Mouse (Mus musculus): ENCODE data around the gene Fam120a.

Gene Fam120a

DNA sequence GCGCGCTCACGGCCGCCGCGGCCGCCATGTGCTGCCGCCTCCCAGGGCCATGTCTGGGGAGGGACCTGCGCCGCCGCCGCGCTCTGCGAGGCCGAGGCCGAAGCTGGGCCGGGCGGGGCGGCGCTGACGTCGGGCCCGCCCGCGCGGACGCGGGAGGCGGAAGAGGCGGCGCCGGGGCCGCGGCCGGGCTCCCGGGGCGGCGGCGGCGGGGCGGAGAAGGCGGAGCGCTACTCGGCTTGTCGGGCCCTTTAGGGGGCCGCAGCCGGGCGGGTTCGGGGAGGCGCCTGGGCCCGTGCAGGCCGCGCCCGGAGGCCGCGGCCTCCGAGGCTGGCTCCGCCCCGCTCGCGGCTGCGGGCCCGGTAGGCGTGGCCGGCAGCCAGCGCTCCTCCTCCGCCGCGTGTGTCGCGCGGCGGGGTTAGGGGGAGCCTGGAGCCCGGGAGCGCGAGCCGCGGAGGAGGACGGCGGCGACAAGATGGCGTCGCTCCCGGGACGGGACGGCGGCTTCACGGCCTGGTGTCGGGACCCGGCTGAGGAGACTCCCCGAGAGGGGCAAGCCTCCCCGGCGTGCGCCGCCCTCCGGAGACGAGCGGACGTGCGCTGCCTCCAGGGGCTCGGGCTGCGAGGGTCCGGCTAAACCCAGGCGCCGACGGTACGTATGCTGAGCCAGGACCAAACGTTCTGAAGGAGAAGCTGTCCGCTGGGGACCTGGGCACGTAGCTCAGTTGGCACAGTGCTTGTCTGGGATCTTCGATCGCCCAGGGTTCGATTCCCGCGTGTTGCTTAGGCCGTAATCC is at the start of gene Fam120a:
Fam120a (minus strand) TSS at position 62 of the 794 bp plus-strand sequence.
- peak; percentile 87 for DNase-seq (ENCODE audit: low spot score)

- no peak for DNase-seq (ENCODE audit: low spot score)
Observed at GRCm38 (mm10) chr13:49017375-49017774, 49.6 kb upstream of the Fam120a start.

- peak; percentile 42 for DNase-seq (ENCODE audit: low spot score)
Observed at GRCm38 (mm10) chr13:49016311-49016761, 48.5 kb upstream of the Fam120a start.

DNA sequence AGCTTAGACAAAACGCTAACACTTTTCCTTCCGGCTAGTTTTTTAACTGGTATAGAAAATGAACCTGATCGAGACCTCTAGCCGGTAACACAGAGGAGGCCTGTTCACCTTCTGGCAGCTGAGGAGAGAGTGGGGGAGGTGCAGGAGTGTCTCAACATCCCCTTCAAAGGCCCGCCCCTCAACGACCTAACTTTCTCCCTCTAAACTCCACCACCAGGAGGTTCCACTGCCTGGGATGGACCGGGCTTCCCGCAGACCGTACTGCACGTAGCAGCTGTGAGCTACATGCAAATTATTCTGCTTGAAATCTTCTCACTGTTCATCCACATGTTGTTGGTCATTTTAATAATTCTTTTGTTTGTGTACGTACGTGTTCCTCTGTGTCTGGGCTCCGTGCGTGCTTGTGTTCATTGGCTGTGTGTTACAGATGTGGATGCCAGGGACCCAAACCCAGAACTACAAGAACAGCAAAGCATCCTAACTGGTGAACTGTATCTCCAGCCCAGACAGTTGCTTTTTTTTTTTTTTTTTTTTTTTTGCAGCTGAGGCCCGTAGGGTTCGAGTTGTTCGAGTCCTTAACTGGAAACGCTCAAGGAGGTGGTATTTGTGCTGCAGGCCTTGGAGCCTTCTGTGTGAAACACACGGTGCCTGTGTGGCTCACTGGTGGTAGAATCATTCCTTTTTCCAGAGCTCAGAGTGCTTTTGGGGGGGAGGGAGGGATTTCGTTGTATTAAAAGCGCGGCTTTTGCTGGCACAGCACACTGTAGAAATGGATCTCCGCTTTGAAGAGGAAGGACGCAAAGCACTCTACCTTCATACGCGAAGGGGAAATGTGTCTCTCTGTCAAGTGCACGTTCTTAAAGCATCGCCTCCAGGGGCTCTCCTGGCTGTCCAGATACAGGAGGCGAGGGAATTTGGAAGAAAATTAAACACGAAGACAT is 47.8 kb upstream of the Fam120a start:
- DNase-seq (ENCODE audit: low spot score), result no peak

GRCm38 (mm10) chr13:49013206-49013794 is 45.5 kb upstream of the Fam120a start:
- DNase-seq (ENCODE audit: low spot score), result no peak

DNA sequence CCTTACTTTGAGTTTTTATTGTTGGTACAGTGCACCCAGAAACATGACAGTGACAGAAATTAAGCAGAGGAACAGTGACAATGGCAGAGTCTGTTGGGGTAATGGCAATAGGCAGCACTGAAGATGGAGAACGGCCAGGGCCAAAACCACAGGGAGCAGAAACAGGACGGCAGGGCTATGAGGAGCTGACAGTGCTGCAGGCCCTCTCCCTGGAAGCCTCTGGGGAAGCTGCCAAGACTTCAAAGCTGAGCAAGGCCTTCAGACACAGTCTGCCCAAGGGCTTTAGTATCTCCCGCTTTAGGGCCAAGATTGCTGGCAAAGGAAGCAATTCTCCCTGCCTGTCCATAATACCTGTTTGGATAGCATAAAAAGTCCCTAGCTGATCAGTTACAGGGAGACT is 33.9 kb upstream of the Fam120a start:
- DNase-seq (ENCODE audit: low spot score), result peak; percentile 62

GRCm38 (mm10) chr13:48998591-48998990 is 30.8 kb upstream of the Fam120a start:
- DNase-seq (ENCODE audit: low spot score), result no peak

DNA sequence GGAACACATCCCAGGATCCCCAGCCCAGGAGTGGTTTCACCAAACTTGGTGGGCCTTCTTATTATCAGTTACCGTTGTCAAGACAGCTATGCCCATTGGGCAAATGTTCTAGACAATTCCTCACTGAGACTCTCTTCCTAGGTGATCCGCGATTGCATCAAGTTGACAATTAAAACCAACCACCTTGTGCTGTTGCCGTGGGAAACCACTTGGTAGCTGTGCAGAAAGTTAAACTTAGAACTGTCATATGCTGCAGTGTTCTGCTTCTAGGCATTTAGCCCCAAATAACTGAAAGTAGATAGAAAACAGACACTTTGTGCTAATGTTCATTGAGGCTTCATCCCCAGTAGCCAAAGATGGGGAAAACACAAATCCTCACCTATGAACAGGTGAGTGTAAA is 28.9 kb upstream of the Fam120a start:
- DNase-seq (ENCODE audit: low spot score), result no peak

GRCm38 (mm10) chr13:48994903-48995302 is 27.1 kb upstream of the Fam120a start:
- no peak for DNase-seq (ENCODE audit: low spot score)

DNA sequence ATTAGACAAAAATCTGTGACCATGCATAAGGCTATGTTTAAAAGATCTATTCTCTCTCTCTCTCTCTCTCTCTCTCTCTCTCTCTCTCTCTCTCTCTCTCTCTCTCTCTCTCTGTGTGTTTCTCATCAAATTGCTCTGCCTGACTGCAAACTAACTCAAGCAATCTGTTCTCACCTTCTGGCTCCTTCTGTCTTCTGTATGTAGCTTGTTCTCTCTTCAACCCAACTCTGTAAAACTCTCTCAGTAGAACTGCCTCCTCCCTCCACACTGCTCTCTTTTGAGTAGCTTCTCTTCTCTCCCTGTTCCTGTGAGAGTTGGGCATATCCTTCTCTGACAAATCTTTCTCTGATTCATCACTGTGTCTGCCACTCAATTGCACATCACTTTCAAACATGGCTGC is 25.1 kb upstream of the Fam120a start:
- no peak for DNase-seq (ENCODE audit: low spot score)

DNA sequence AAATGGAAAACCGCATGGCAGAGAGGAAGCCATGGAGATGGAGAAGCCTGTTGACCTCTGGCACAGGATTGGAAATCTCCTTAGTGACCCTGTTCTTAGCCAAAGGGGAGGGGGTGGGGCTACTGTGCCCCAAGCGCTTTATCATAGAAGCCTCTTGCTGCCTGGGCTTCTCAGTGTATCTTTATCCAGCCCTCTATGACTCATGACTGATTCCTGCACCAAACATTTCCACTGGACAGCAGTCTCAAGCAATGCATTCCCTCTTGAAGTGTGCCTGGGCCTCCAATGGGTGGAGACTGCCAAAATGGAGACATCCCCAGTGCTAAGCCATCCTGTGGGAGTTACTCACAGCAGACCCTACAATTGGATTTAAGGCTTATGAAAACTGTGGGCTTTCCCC is 22.3 kb upstream of the Fam120a start:
- DNase-seq (ENCODE audit: low spot score), result no peak

- no peak for DNase-seq (ENCODE audit: low spot score)
Observed at GRCm38 (mm10) chr13:48982482-48983098, 14.8 kb upstream of the Fam120a start.

DNA sequence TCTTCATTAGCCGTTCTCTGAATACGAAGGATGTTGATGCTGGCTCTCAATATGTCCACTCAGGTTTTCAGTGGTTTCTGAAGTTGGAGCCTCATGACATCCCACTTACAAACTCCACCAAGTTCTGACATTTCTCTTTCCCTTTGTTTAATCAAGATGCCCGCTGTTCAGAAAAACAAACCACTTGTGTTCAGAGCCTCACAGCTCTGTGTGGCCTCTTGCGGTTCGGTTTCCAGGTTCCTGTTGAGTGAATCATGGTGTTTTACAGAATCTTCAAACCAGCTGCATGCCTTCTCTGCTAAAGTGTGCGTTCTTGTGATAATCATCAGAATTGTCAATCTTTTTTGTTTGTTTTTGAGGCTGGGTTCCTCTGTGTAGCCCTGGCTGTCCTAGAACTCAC is 11.3 kb upstream of the Fam120a start:
- no peak for DNase-seq (ENCODE audit: low spot score)

- no peak for DNase-seq (ENCODE audit: low spot score)
Observed at GRCm38 (mm10) chr13:48977858-48978257, 10.0 kb upstream of the Fam120a start.

- DNase-seq (ENCODE audit: low spot score), result no peak
Observed at GRCm38 (mm10) chr13:48974699-48975098, 6.9 kb upstream of the Fam120a start.

DNA sequence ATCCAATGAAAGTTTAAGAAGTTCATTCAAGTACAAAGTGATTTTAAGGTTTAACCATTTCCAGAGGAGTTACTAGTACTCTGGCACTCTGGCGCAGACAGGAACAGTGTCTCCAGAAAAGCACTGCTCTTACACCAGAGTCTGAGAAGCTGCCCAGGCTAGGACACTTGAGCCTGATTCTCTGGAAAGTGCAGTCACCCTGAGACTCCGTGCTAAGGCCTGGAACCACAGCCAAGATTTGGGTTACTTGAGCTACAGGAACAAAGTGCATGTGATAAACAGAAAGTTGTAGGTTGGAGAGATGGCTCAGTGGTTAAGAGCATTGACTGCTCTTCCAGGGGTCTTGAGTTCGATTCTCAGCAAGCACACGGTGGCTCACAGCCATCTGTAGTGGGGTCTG is 6.4 kb upstream of the Fam120a start:
- DNase-seq (ENCODE audit: low spot score), result no peak

DNA sequence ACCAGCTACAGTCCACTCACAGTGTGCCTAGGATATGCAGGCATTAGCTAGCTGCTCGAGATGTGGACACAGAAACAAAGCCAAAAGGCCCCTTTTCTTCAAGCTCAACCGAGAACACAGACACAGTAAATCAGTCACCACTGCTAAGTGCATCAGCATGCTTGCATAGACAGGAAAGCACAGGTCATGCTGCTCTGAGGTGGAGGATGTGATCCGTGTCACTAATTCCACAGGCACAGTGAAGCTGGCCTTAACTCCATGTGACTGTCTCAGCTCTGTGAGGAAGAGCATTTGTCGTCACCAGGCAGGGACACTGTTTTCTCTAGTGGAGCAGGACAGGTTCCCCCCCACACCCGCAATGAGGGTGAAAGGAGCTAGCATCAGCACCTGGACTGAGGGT is 5.4 kb upstream of the Fam120a start:
- no peak for DNase-seq (ENCODE audit: low spot score)

DNA sequence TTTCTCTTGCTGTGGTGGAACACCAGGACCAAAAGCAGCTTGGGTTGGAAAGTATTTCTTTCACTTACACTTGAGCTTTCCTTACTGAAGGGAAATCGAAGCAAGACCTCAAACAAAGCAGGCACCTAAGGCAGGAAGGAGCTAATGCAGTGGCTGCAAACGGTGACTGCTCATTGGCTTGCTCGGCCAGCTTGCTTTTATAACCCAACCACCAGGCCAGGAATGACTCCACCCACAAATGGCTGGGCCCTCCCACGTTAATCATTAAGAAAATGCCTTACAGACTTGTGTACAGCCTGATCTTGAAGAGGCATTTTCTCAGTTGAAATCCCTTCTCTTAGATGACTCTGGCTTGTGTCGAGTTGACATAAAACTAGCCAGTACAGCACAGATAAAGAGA is 3.2 kb upstream of the Fam120a start:
- no peak for DNase-seq (ENCODE audit: low spot score)

GRCm38 (mm10) chr13:48970566-48970965 is 2.7 kb upstream of the Fam120a start:
- DNase-seq (ENCODE audit: low spot score), result no peak

DNA sequence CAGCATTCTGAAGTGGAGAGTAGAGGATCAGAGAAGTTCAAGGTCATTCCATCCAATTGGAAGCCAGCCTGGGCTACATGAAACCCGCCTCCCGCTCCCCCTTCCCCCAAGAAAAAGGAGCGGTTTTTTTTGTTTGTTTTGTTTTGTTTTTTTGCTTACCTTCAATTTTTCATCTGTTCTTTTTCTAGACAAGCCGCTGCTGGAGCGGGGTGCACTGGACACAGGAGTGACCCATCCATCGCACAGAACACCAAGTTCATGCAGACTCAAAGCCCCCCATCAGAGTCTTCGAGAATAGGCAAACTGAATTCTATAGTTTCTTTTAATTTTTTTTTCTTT is 902 bp upstream of the Fam120a start:
- DNase-seq (ENCODE audit: low spot score), result no peak

- peak; percentile 59 for DNase-seq (ENCODE audit: low spot score)
Observed at GRCm38 (mm10) chr13:48966851-48967821, 681 bp downstream of the Fam120a start.
